Mouse (Mus musculus): ENCODE data around the gene Yae1d1.
"Not testable (repeated sequence)": the region's sequence is repeated elsewhere in the genome, so short reads cannot be mapped to it uniquely, and the experiment has no call there.

Yae1d1 gene
- long read RNA-seq, experiment 1, full-length matches to known transcripts, result 57 of 58 reads
- long read RNA-seq, experiment 1, partial matches to known transcripts, result 0 of 58 reads
- long read RNA-seq, experiment 1, other reads (novel, unspliced or antisense), result 1 of 58 reads
- long read RNA-seq, experiment 2, full-length matches to known transcripts, result 72 of 73 reads
- long read RNA-seq, experiment 2, partial matches to known transcripts, result 1 of 73 reads
- long read RNA-seq, experiment 2, other reads (novel, unspliced or antisense), result 0 of 73 reads

GRCm38 (mm10) chr13:17992697-17993514 lies at the start of gene Yae1d1:
TSS of gene Yae1d1 (minus strand) at chr13:17993349.
- intact Hi-C loops (cut with DNase I), result loop anchor here (10.0 kb wide), 1 partner anchor 248 kb away; no protein-coding TSS in a partner anchor

GRCm38 (mm10) chr13:18038814-18039213 lies 45.7 kb upstream of the Yae1d1 start:
- intact Hi-C loops (cut with DNase I), result no loop called here

GRCm38 (mm10) chr13:18016604-18017003 lies 23.5 kb upstream of the Yae1d1 start:
- intact Hi-C loops (cut with DNase I), result no loop called here

GRCm38 (mm10) chr13:18013205-18013604 lies 20.1 kb upstream of the Yae1d1 start:
- intact Hi-C loops (cut with DNase I), result no loop called here

- intact Hi-C loops (cut with DNase I), result no loop called here
Observed at GRCm38 (mm10) chr13:18011055-18011454, 17.9 kb upstream of the Yae1d1 start.

- intact Hi-C loops (cut with DNase I), result loop anchor here (10.0 kb wide), 1 partner anchor 249 kb away; no protein-coding TSS in a partner anchor
Observed at GRCm38 (mm10) chr13:17993515-17993847, 332 bp upstream of the Yae1d1 start.

GRCm38 (mm10) chr13:17992009-17992408 lies 1.1 kb downstream of the Yae1d1 start:
- intact Hi-C loops (cut with DNase I), result loop anchor here (10.0 kb wide), 1 partner anchor 247 kb away; no protein-coding TSS in a partner anchor

GRCm38 (mm10) chr13:17983194-17983593 lies 10.0 kb downstream of the Yae1d1 start:
- intact Hi-C loops (cut with DNase I), result loop anchor here (1.0 kb wide), 1 partner anchor 145 kb away; no protein-coding TSS in a partner anchor

GRCm38 (mm10) chr13:17982634-17983033 lies 10.5 kb downstream of the Yae1d1 start:
- intact Hi-C loops (cut with DNase I), result loop anchor here (1.0 kb wide), 1 partner anchor 144 kb away; no protein-coding TSS in a partner anchor

- intact Hi-C loops (cut with DNase I), result no loop called here
Observed at GRCm38 (mm10) chr13:17976854-17977739, 16.1 kb downstream of the Yae1d1 start.

- intact Hi-C loops (cut with DNase I), result no loop called here
Observed at GRCm38 (mm10) chr13:17975891-17976290, 17.3 kb downstream of the Yae1d1 start.

- intact Hi-C loops (cut with DNase I), result no loop called here
Observed at GRCm38 (mm10) chr13:17975457-17975856, 17.7 kb downstream of the Yae1d1 start.

- intact Hi-C loops (cut with DNase I), result no loop called here
Observed at GRCm38 (mm10) chr13:17974734-17975133, 18.4 kb downstream of the Yae1d1 start.

- intact Hi-C loops (cut with DNase I), result no loop called here
Observed at GRCm38 (mm10) chr13:17960613-17961012, 32.5 kb downstream of the Yae1d1 start.

- intact Hi-C loops (cut with DNase I), result no loop called here
Observed at GRCm38 (mm10) chr13:17954282-17954681, 38.9 kb downstream of the Yae1d1 start.

- intact Hi-C loops (cut with DNase I), result not testable (repeated sequence)
Observed at GRCm38 (mm10) chr13:17950581-17950980, 42.6 kb downstream of the Yae1d1 start.

GRCm38 (mm10) chr13:17949555-17949954 lies 43.6 kb downstream of the Yae1d1 start:
- intact Hi-C loops (cut with DNase I), result no loop called here

- intact Hi-C loops (cut with DNase I), result no loop called here
Observed at GRCm38 (mm10) chr13:17944078-17944917, 48.9 kb downstream of the Yae1d1 start, which contains the start of gene Rala. TSS of gene Rala (minus strand) at chr13:17944239.

GRCm38 (mm10) chr13:17943306-17944077 lies 49.7 kb downstream of the Yae1d1 start:
- intact Hi-C loops (cut with DNase I), result no loop called here

All from adrenal gland (tissue).